Mouse (Mus musculus) MEL (cell line): ENCODE measurements around the gene Msx1. TPM values are rescaled to one million over a fixed set of nuclear protein-coding genes. Genes with fewer than 3 reads are reported as not detected.

Experiments
- DNase-seq: peaks from one replicate; pipeline ENCODE4 v3.0.0; 2011; ENCODE audit warnings: low read depth, low spot score
- H3K27ac ChIP-seq: 2 replicates; pipeline ENCODE4 v1.5.1; 2012; ENCODE audit warnings: low read depth, mild to moderate bottlenecking, control low read depth, low read length, moderate library complexity; ENCODE audit not compliant: control insufficient read depth
- H3K27me3 ChIP-seq, 2 experiments: fragments of 150-350 bp in 1 of 2; sonication (generic) in 1 of 2; 2 replicates each; pipeline ENCODE4 v1.6.1; 2012; ENCODE audit warnings: low read length in 2 of 2, mild to moderate bottlenecking in 2 of 2, improper control_type of control experiment in 1 of 2, moderate library complexity in 1 of 2; ENCODE audit not compliant: insufficient read depth in 2 of 2, control insufficient read depth in 1 of 2
- H3K36me3 ChIP-seq, 2 experiments: 2 replicates each; pipeline ENCODE4 v1.6.1; 2012 to 2014; ENCODE audit warnings: low read length in 2 of 2, improper control_type of control experiment in 1 of 2, inconsistent platforms in 1 of 2, mild to moderate bottlenecking in 1 of 2; ENCODE audit not compliant: insufficient read depth in 2 of 2, control insufficient read depth in 1 of 2
- H3K4me1 ChIP-seq, 2 experiments: fragments of 150-350 bp in 1 of 2; sonication (generic) in 1 of 2; 2 replicates each; pipeline ENCODE4 v1.6.1; 2012; ENCODE audit warnings: low read length in 2 of 2, improper control_type of control experiment in 1 of 2, mild to moderate bottlenecking in 1 of 2; ENCODE audit not compliant: insufficient read depth in 2 of 2, control insufficient read depth in 1 of 2
- H3K4me3 ChIP-seq, 2 experiments: fragments of 150-350 bp in 1 of 2; sonication (generic) in 1 of 2; 2 replicates each; pipeline ENCODE4 v1.5.1; 2012; ENCODE audit warnings: low read depth in 2 of 2, low read length in 2 of 2, mild to moderate bottlenecking in 2 of 2, moderate library complexity in 2 of 2, control low read depth in 1 of 2, improper control_type of control experiment in 1 of 2; ENCODE audit not compliant: control insufficient read depth in 1 of 2, insufficient read depth in 1 of 2
- H3K79me2 ChIP-seq: 2 replicates; pipeline ENCODE4 v1.6.1; 2012; ENCODE audit warnings: mild to moderate bottlenecking, low read length, moderate library complexity; ENCODE audit not compliant: control insufficient read depth, poor library complexity, insufficient read depth
- H3K9ac ChIP-seq: 2 replicates; pipeline ENCODE4 v1.6.1; 2012; ENCODE audit warnings: low read depth, mild to moderate bottlenecking, control low read depth, low read length, moderate library complexity; ENCODE audit not compliant: control insufficient read depth, poor library complexity, severe bottlenecking
- H3K9me3 ChIP-seq: fragments of 150-350 bp; sonication (generic); replicated peaks from 2 replicates; pipeline ENCODE4 v1.6.1; 2012; ENCODE audit warnings: mild to moderate bottlenecking, low read length, improper control_type of control experiment, moderate library complexity; ENCODE audit not compliant: insufficient read depth
- BHLHE40 ChIP-seq: IDR thresholded peaks from 2 replicates; pipeline ENCODE4 v1.6.1; 2012; ENCODE audit warnings: low read depth, mild to moderate bottlenecking, inconsistent platforms, low read length, improper control_type of control experiment, borderline replicate concordance
- CHD2 ChIP-seq: IDR thresholded peaks from 2 replicates; pipeline ENCODE4 v1.6.1; 2011; ENCODE audit warnings: low read length, improper control_type of control experiment
- CTCF ChIP-seq, 3 experiments: IDR thresholded peaks in 2 of 3; conservative IDR thresholded peaks in 1 of 3; 2 replicates each; pipeline ENCODE4 v1.5.1; 2011 to 2012; ENCODE audit warnings: low read length in 3 of 3, low read depth in 2 of 3, mild to moderate bottlenecking in 2 of 3, improper control_type of control experiment in 1 of 3, inconsistent platforms in 1 of 3, mixed read lengths in 1 of 3, moderate library complexity in 1 of 3; ENCODE audit not compliant: control insufficient read depth in 1 of 3, insufficient read depth in 1 of 3, poor library complexity in 1 of 3, severe bottlenecking in 1 of 3
- E2F4 ChIP-seq: IDR thresholded peaks from 2 replicates; pipeline ENCODE4 v1.6.1; 2011; ENCODE audit warnings: low read depth, low read length, improper control_type of control experiment, borderline replicate concordance
- ELF1 ChIP-seq: IDR thresholded peaks from 2 replicates; pipeline ENCODE4 v1.6.1; 2014; ENCODE audit warnings: low read depth, mild to moderate bottlenecking, inconsistent platforms, low read length, improper control_type of control experiment, moderate library complexity
- ETS1 ChIP-seq: IDR thresholded peaks from 2 replicates; pipeline ENCODE4 v1.6.1; 2012; ENCODE audit warnings: low read depth, mild to moderate bottlenecking, inconsistent platforms, low read length, improper control_type of control experiment, moderate library complexity
- GATA1 ChIP-seq: IDR thresholded peaks from 2 replicates; pipeline ENCODE4 v1.6.1; 2011; ENCODE audit warnings: low read depth, low read length, improper control_type of control experiment
- HCFC1 ChIP-seq: IDR thresholded peaks from 2 replicates; pipeline ENCODE4 v1.6.1; 2012; ENCODE audit warnings: low read depth, mild to moderate bottlenecking, inconsistent platforms, low read length, improper control_type of control experiment, moderate library complexity
- JUND ChIP-seq: IDR thresholded peaks from 2 replicates; pipeline ENCODE4 v1.6.1; 2011; ENCODE audit warnings: low read depth, mild to moderate bottlenecking, improper control_type of control experiment, low read length
- KAT2A ChIP-seq: conservative IDR thresholded peaks from 2 replicates; pipeline ENCODE4 v1.6.1; 2012; ENCODE audit warnings: low read depth, low read length, improper control_type of control experiment, inconsistent platforms
- MAFK ChIP-seq: IDR thresholded peaks from 2 replicates; pipeline ENCODE4 v1.6.1; 2011; ENCODE audit warnings: low read depth, mild to moderate bottlenecking, low read length, improper control_type of control experiment, borderline replicate concordance
- MAX ChIP-seq: IDR thresholded peaks from 2 replicates; pipeline ENCODE4 v1.6.1; 2011; ENCODE audit warnings: low read length, improper control_type of control experiment
- MYB ChIP-seq: IDR thresholded peaks from 2 replicates; pipeline ENCODE4 v1.6.1; 2011; ENCODE audit warnings: mild to moderate bottlenecking, low read depth, low read length, improper control_type of control experiment
- NRF1 ChIP-seq: IDR thresholded peaks from 2 replicates; pipeline ENCODE4 v1.6.1; 2014; ENCODE audit warnings: low read depth, mild to moderate bottlenecking, inconsistent platforms, low read length, improper control_type of control experiment, moderate library complexity; ENCODE audit not compliant: poor library complexity, insufficient read depth, severe bottlenecking
- POLR2A ChIP-seq, 2 experiments: IDR thresholded peaks; 2 replicates each; pipeline ENCODE4 v1.6.1; 2011 to 2012; ENCODE audit warnings: low read length in 2 of 2, mild to moderate bottlenecking in 2 of 2, control low read depth in 1 of 2, improper control_type of control experiment in 1 of 2, low read depth in 1 of 2, moderate library complexity in 1 of 2; ENCODE audit not compliant: control insufficient read depth in 1 of 2, insufficient read depth in 1 of 2, poor library complexity in 1 of 2
- POLR2AphosphoS2 ChIP-seq: IDR thresholded peaks from 2 replicates; pipeline ENCODE4 v1.6.1; 2011; ENCODE audit warnings: low read length, improper control_type of control experiment
- RAD21 ChIP-seq: IDR thresholded peaks from 2 replicates; pipeline ENCODE4 v1.6.1; 2011; ENCODE audit warnings: mild to moderate bottlenecking, low read depth, low read length, improper control_type of control experiment
- RCOR1 ChIP-seq: IDR thresholded peaks from 2 replicates; pipeline ENCODE4 v1.6.1; 2012; ENCODE audit warnings: low read depth, mild to moderate bottlenecking, inconsistent platforms, low read length, improper control_type of control experiment
- SIN3A ChIP-seq: IDR thresholded peaks from 2 replicates; pipeline ENCODE4 v1.6.1; 2012; ENCODE audit warnings: low read length, improper control_type of control experiment, inconsistent platforms
- TCF12 ChIP-seq: IDR thresholded peaks from 2 replicates; pipeline ENCODE4 v1.6.1; 2014; ENCODE audit warnings: low read depth, mild to moderate bottlenecking, inconsistent platforms, low read length, improper control_type of control experiment, moderate library complexity
- UBTF ChIP-seq: IDR thresholded peaks from 2 replicates; pipeline ENCODE4 v1.6.1; 2012; ENCODE audit warnings: low read depth, mild to moderate bottlenecking, inconsistent platforms, low read length, improper control_type of control experiment, moderate library complexity, borderline replicate concordance; ENCODE audit not compliant: insufficient read depth
- USF1 ChIP-seq: IDR thresholded peaks from 2 replicates; pipeline ENCODE4 v1.6.1; 2014; ENCODE audit warnings: low read depth, mild to moderate bottlenecking, inconsistent platforms, low read length, improper control_type of control experiment, moderate library complexity
- USF2 ChIP-seq, 2 experiments: IDR thresholded peaks; 2 replicates each; pipeline ENCODE4 v1.6.1; 2011 to 2012; ENCODE audit warnings: improper control_type of control experiment in 2 of 2, low read length in 2 of 2, borderline replicate concordance in 1 of 2, inconsistent platforms in 1 of 2, low read depth in 1 of 2, mild to moderate bottlenecking in 1 of 2; ENCODE audit not compliant: insufficient read depth in 1 of 2
- ZMIZ1 ChIP-seq: IDR thresholded peaks from 2 replicates; pipeline ENCODE4 v1.6.1; 2012; ENCODE audit warnings: low read depth, mild to moderate bottlenecking, inconsistent platforms, low read length, improper control_type of control experiment, moderate library complexity
- polyA plus RNA-seq, 2 experiments: library from polyadenylated mRNA; stranded (reverse) in 1 of 2; unstranded in 1 of 2; fragments of >175 nt in 1 of 2; fragments of >200 nt in 1 of 2; gene quantifications; 2 replicates each; pipeline versions ENCODE4 v1.2.1 to v1.2.4; 2012; ENCODE audit warnings: low replicate concordance in 2 of 2, low read depth in 1 of 2; ENCODE audit not compliant: insufficient read length in 2 of 2, insufficient read depth in 1 of 2, missing spikeins in 1 of 2
- total RNA-seq: library from RNA; depleted of rRNA; stranded (reverse); fragments of 300-350 nt; gene quantifications from 2 replicates; pipeline ENCODE4 v1.2.3, GENCODE M21; 2012

Msx1 gene
- total and polyA plus RNA-seq, 3 experiments = not detected

DNA sequence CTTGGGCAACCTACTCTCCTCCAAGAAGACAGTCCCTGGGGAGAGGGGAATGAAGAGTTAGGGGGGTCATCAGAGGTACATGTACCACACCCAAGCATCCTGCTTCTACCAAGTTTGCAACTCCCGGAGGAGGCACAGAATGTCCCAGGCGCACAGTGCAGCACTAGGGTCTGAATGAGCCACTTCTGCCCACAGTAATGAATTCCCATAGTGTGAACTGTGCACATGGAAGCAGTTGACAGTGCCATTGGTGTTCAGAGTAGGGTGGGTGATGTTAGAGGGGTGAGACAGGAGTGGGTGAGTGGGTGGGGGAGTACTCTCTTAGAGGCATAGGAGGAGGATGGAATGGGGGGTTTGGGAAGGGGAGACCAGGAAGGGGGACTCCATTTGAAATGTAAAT, 39.9 kb upstream of the Msx1 start:
- TF ChIP-seq E2F4 = no peak
- no peak for TF ChIP-seq POLR2AphosphoS2
- TF ChIP-seq GATA1 = no peak
- no peak for TF ChIP-seq POLR2A (IDR thresholded peaks at IDR 0.05; ENCODE audit: control insufficient read depth in 1 of 2, insufficient read depth in 1 of 2, low read depth in 1 of 2, low read length in 2 of 2, poor library complexity in 1 of 2)
- TF ChIP-seq HCFC1 = no peak
- TF ChIP-seq BHLHE40 = no peak
- TF ChIP-seq MYB = no peak
- no peak for TF ChIP-seq SIN3A
- no peak for TF ChIP-seq RAD21
- no peak for TF ChIP-seq NRF1
- TF ChIP-seq ELF1 = no peak
- TF ChIP-seq MAFK = no peak
- no peak for TF ChIP-seq KAT2A
- TF ChIP-seq CTCF (IDR thresholded peaks at IDR 0.05 in 2 of 3, conservative IDR thresholded peaks at IDR 0.05 in 1 of 3; ENCODE audit: control insufficient read depth in 1 of 3, insufficient read depth in 1 of 3, low read depth in 2 of 3, low read length in 3 of 3, poor library complexity in 1 of 3, severe bottlenecking in 1 of 3) = no peak
- TF ChIP-seq, all 39 proteins: peak for 0
- H3K27me3 ChIP-seq = no peaks in the 10 kb centered on the region
- H3K4me1 ChIP-seq = no peaks in the 10 kb centered on the region
- DNase-seq = no peak
- H3K9me3 ChIP-seq = no peaks in the 10 kb centered on the region
- no peak overlapping the region for H3K9ac ChIP-seq
- H3K27ac ChIP-seq = no peak overlapping the region
- no peaks in the 10 kb centered on the region for H3K36me3 ChIP-seq
- no peak overlapping the region for H3K4me3 ChIP-seq
- H3K79me2 ChIP-seq = no peaks in the 10 kb centered on the region

DNA sequence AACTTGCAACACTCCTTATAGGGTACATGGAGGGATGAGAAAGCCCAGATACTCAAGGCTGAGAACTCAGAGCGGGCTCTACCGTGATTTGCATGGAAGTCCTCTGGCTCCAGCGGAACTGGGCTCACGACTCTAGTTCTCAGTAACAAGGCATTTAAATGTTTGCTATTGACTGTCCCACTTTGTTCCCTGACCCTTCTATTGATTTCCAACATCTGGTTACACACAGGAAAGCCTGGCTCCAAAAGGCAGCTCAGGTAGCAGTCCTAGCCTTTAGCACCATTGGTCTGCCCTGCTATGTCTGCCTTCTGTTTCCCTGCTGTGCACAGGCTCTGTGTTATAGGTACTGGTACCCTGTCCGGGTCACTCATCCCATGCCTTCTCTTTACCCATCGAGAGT, 36.5 kb upstream of the Msx1 start:
- no peak overlapping the region for H3K27ac ChIP-seq
- H3K4me3 ChIP-seq = no peak overlapping the region
- H3K9me3 ChIP-seq = no peaks in the 10 kb centered on the region
- no peak for TF ChIP-seq JUND
- TF ChIP-seq RAD21 = no peak
- no peak for TF ChIP-seq KAT2A
- TF ChIP-seq ZMIZ1 = no peak
- TF ChIP-seq ETS1 = no peak
- no peak for TF ChIP-seq RCOR1
- no peak for TF ChIP-seq UBTF
- TF ChIP-seq GATA1 = no peak
- no peak for TF ChIP-seq USF2 (IDR thresholded peaks at IDR 0.05; ENCODE audit: borderline replicate concordance in 1 of 2, insufficient read depth in 1 of 2, low read depth in 1 of 2, low read length in 2 of 2)
- no peak for TF ChIP-seq ELF1
- no peak for TF ChIP-seq HCFC1
- no peak for TF ChIP-seq E2F4
- no peak for TF ChIP-seq USF1
- no peak for TF ChIP-seq CHD2
- no peak for TF ChIP-seq NRF1
- no peak for TF ChIP-seq MAX
- TF ChIP-seq BHLHE40 = no peak
- TF ChIP-seq TCF12 = no peak
- TF ChIP-seq MAFK = no peak
- no peaks in the 10 kb centered on the region for H3K27me3 ChIP-seq
- no peaks in the 10 kb centered on the region for H3K4me1 ChIP-seq
- no peaks in the 10 kb centered on the region for H3K79me2 ChIP-seq
- H3K36me3 ChIP-seq = no peaks in the 10 kb centered on the region
- no peak for DNase-seq
- H3K9ac ChIP-seq = no peak overlapping the region
